Mouse (Mus musculus) activated CD4-positive, CD25-positive, alpha-beta regulatory T cell, adult 4 months (primary cell): Measurements from ENCODE around the gene Taok3. TPM values are rescaled to one million over a fixed set of nuclear protein-coding genes. Genes with fewer than 3 reads are reported as not detected.
"Not testable (repeated sequence)": the region's sequence is repeated elsewhere in the genome, so short reads cannot be mapped to it uniquely, and the experiment has no call there.

Experiments
- ATAC-seq: one replicate; pipeline ENCODE4 v1.8.0; 2017
- polyA plus RNA-seq, 2 experiments: library from polyadenylated mRNA; unstranded; fragments of 100-300 nt; shearing (Covaris generic); gene quantifications; one replicate each; pipeline ENCODE4 v1.2.1; 2017

The Taok3 gene
- polyA plus RNA-seq, 2 experiments from 2014 or later, result 137 to 138 TPM

DNA sequence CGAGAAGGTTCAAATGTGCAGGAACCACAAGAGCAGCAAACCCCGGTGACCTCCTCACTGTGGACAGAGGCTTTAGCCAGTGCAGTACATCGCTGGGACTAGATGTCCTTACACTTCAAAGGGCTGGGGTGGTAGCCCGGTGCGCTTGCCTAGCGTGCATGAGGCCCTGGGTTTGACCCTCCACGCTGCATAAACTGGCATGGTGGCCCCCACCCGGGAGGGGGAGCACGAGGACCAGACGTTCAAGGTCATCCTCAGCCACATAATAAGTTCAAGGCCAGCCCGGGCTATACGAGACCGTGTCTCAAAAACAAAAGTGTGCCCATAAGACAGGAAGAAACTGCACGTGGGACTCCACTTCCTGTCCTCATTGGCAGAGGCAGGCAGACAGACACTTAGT lies 148.0 kb downstream of the Taok3 start:
- no peak for ATAC-seq

DNA sequence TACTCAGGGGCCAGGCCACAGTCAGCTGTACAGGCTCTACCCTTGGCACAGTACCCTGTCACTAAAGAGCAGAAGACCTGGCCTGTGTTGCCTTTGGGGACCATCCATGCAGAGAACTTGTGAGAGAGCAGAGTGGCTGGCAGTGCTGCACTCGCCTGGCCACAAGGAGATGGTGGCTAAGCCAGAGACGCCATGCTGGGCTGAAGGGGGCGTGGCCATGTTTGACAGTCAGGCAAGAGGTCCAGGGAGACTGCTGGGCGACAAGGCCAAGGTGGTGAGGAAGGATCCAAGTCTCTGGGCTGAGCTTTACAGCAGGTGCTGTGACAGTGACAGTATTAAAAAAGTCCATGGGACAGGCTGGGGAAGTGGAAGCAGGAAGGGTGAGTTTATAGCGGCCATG lies 148.8 kb downstream of the Taok3 start:
- no peak for ATAC-seq

DNA sequence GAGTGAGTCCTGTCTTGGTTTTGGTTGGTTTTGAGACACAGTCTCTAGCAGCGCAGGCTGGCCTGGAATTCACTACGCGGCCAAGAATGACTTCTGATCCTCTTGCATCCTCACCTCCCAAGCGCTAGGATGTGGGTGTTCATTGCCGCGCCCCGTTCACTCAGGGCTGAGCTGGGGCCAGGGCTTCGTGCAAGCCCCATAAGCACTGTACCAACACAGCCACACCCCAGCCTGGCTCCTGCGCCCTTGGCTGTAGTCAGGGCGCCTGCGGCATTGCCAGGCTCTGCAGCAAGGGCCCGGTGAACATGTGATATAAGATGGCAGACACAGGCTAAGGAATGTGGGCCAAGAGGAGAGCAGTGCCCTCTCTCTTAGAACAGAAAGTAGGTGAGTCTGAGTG lies 149.5 kb downstream of the Taok3 start:
- ATAC-seq, result no peak

DNA sequence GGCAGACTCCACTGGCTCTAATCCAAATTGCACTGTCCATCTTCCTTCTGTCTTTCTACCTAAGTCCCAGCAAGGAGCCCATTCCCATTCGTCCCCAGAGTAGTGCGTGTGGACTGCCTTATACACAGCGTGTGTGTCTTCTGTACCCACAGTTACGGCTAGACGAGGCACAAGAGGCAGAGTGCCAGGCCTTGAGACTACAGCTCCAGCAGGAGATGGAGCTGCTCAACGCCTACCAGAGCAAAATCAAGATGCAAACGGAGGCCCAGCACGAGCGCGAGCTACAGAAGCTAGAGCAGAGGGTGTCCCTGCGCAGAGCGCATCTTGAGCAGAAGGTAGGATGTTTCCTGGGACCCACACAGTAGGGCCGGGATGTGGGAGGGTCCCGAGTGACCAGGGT lies 152.0 kb downstream of the Taok3 start:
- ATAC-seq, result no peak

DNA sequence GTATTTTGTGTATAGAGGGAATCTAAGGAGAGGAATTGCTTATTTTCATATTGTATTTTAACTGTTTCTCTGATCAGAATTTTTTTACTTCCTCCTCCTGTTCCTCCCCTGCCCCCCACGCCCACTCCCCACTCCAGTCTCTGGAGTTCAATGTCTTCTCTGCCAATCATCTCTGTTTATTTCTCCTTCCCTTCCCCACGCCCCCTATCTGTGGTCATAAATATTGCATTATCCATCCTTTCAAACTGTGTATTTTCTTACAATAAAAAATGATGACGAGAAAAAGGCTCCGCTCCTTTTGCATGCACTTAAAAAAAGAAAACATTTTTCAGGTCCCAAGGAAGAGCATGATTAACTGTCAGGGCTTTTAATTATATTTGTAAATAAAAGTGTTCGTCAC lies 154.9 kb downstream of the Taok3 start:
- no peak for ATAC-seq

- no peak for ATAC-seq
Observed at GRCm38 (mm10) chr5:117277784-117278183, 157.9 kb downstream of the Taok3 start.

DNA sequence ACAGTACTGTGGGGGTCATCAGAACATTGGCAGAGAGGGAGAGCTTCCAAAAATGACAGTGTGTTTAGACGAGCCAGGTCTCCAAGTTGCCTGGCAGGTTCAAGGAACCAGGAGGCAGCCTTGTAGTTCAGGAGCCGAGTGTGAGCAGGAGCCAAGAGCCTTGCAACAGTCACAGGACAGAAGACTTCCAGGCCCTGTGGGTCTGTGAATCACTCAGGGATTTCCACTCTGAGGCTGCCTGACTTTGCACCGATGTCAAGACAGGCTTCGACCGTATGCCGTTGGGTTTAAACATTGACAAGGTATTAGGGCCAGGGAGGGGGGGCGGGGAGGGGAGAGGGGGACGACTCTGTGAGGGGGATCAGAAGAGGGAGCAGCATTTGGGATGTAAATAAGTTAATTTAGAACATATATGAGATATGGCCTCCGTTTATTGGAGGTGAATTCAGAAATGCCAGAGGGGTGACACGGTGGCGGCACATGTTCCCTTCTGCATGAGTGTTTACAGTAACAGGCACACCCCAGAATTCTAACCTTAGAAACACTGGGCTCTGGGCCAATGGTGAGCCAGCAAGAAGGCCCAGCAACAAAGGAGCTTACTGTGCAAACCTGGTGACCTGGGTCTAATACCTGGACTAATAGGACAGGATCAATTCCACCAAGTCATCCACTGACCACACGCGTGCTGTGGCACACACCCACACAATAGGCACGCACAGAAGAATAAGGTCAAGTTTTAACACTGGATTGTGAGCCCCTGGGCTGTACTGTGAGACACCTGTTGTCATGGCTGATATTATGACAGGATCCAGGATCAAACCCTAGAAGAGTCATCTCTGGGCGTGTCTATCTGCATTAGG lies 159.1 kb downstream of the Taok3 start:
- no peak for ATAC-seq

GRCm38 (mm10) chr5:117279669-117280050 lies 159.7 kb downstream of the Taok3 start:
- no peak for ATAC-seq

DNA sequence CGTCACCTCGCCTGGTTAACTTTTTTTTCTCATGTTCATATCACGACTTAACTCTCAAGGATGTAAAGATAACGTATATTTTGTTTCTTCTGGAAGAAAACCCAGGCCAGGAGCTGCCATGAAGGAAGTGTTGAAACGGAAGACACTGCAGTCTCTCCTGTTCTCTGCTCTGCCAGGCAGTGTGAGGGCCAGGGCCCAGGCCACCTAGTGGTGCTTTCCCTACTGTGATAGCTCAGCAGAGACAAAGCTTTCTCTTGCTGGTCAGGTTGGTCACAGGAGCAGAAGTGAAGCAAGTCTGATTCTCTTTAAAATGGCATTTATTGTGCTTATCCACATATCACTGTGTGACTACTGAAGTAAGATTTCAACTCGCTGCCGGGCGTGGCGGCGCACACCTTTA lies 161.6 kb downstream of the Taok3 start:
- no peak for ATAC-seq

GRCm38 (mm10) chr5:117282360-117282759 lies 162.4 kb downstream of the Taok3 start:
- ATAC-seq, result no peak

- ATAC-seq, result no peak
Observed at GRCm38 (mm10) chr5:117284029-117284428, 164.1 kb downstream of the Taok3 start.

GRCm38 (mm10) chr5:117284682-117285081 lies 164.8 kb downstream of the Taok3 start:
- no peak for ATAC-seq

GRCm38 (mm10) chr5:117285266-117285665 lies 165.3 kb downstream of the Taok3 start:
- no peak for ATAC-seq

- ATAC-seq, result no peak
Observed at GRCm38 (mm10) chr5:117286286-117286685, 166.4 kb downstream of the Taok3 start.

DNA sequence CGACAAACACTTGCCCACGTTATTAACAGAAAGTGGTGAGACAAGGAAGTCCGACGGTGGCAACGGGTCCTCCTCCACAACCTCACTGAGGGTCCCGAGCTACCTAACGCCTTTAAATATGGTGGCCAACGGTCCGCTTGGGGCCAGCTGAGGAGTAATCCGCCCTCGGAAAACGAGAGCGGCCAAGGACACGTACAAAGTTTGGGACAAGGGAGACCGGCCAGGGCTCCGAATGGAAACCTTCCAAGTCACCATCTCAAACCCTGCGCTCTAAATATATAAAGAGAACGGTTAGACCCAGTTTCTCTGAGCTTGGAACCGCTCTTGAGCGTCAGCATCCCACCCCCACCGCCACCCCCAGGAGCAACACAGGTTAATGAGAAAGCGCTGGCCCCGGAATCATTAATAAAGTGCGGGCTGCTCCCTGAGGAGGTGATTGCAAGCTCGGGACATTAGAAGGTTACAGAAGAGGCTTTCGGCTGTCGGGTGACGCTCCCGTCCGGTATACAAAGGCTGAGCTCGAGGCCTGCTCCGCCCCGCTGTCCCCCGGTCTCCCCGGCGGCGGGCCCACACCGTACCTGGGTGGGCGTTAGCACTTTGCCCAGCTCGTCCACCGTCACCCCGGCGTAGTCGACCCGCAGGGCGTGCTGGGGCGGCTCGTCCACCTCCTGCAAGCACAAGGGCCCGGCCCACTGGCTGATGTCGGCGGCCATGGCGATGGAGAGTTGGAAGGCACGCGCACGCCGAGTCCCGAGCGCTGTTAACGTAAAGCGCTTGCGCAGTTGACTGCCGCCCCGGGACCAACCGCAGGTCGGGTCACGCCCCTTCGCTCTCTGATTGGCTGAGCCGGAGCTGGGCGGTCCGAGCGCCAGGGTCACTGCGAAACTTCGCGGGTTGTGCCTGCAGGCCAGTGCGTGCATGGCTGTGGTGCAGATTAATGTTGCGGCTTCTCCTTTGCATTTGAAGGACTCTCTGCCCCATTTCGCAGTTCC lies 167.2 kb downstream of the Taok3 start, which contains the start of gene Pebp1:
TSS of gene Pebp1 (minus strand) at position 795 of the 992 bp plus-strand sequence.
- ATAC-seq, result peak; percentile 98

DNA sequence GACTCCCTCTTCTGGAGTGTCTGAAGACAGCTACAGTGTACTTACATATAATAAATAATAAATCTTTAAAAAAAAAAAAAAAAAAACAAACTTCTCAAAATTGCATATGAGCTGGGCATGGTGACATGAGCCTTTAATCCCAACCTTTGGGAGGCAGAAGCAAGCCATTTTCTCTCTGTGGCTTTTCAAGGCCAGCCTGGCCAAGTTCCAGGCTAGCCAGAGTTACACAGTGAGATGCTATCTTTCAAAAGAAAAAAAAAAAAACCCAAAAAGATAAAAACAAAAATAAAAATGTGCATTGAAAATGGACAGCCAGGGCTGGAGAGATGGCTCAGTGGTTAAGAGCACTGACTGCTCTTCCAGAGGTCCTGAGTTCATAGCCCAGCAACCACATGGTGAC lies 169.7 kb downstream of the Taok3 start:
- ATAC-seq, result no peak

DNA sequence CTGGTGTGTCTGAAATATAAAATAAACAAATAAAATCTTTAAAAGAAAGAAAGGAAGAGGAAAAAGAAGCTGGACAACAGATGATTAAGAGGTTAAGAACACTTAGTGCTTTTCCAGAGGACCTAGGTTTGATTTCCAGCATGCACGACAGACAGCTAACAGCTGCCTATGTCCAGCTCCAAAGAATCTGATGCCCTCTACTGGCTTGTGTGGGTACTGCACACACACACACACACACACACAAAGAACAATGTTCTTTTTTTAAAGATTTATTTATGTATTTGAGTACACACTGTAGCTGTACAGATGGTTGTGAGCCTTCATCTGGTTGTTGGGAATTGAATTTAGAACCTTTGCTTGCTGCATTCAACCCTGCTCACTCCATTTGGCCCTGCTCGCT lies 170.2 kb downstream of the Taok3 start:
- ATAC-seq, result no peak

DNA sequence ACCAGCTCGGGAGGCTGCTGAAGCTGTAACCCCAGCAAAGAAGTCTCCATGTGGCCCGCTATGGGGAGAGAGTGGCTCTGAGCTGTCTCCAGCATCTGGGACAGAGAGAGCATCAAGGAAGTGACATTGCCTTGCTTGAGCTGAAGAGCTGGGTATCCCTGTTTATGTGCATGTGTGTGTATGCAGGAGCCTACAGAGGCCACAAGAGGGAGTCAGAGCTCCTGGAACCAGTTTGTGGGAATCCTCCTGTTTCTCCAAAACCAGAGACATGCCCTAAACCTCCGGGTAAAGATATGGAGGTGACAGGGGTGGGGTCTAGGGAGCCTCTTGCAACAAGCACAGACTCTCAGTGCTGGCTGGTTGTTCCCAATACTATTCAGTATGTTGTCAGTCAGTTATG lies 171.4 kb downstream of the Taok3 start:
- no peak for ATAC-seq

DNA sequence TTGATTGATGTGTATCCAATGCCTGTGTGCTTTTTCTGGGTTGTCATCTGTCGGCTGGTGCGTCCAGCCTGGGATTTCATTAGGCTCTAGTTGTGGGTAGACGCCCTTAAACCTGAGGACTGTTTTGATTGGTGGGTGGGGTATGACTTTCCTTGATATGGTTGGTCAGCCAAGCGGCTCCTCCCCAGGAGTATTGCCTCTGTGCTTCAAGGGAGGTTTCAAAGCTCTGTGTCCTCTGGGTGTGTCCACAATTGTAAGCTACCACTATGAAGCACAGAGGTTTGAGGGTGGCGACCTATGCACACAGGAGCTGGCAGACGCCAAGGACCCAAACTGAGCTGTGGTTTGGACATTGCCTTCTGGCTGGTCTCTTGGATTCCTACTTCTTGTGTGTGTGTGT lies 172.6 kb downstream of the Taok3 start:
- ATAC-seq, result no peak

GRCm38 (mm10) chr5:117293776-117294175 lies 173.8 kb downstream of the Taok3 start:
- not testable (repeated sequence) for ATAC-seq

- no peak for ATAC-seq
Observed at GRCm38 (mm10) chr5:117295011-117295410, 175.1 kb downstream of the Taok3 start.

- no peak for ATAC-seq
Observed at GRCm38 (mm10) chr5:117302899-117303298, 183.0 kb downstream of the Taok3 start.
